Mouse (Mus musculus): Measurements from ENCODE around the gene Cdk14. TPM values are rescaled to one million over a fixed set of nuclear protein-coding genes. Genes with fewer than 3 reads are reported as not detected.

Cdk14 gene
- total RNA-seq, 1 experiment = 3.5 TPM

- Histone ChIP-seq H3K36me3 (ENCODE audit: control insufficient read depth, insufficient read depth, low read length, poor library complexity, severe bottlenecking) (no peaks in the 10 kb centered on the region), H3K4me3 (ENCODE audit: insufficient read depth in 1 of 2, low read depth in 1 of 2, low read length in 2 of 2, poor library complexity in 1 of 2, severe bottlenecking in 1 of 2) (no peak overlapping the region), H3K4me1 (ENCODE audit: control insufficient read depth in 2 of 2, insufficient read depth in 2 of 2, low read length in 2 of 2, poor library complexity in 1 of 2) (no peaks in the 10 kb centered on the region), H3K9ac (ENCODE audit: insufficient read depth, low read depth, low read length, poor library complexity, severe bottlenecking) (no peak overlapping the region), H3K27ac (ENCODE audit: insufficient read depth, low read depth, low read length, poor library complexity, severe bottlenecking) (no peak overlapping the region), H3K9me3 (ENCODE audit: control insufficient read depth, insufficient read depth, low read depth, low read length) (no peaks in the 10 kb centered on the region)
- TF ChIP-seq ZC3H11A (IDR thresholded peaks at IDR 0.05; ENCODE audit: borderline replicate concordance, low read depth, low read length) (no peak), MAFK (IDR thresholded peaks at IDR 0.05; ENCODE audit: insufficient read depth, low read depth, low read length) (no peak), CHD2 (IDR thresholded peaks at IDR 0.05; ENCODE audit: low read depth, low read length) (no peak), HCFC1 (IDR thresholded peaks at IDR 0.05; ENCODE audit: borderline replicate concordance, insufficient read depth, low read length) (no peak), ZNF384 (IDR thresholded peaks at IDR 0.05; ENCODE audit: low read depth, low read length) (no peak)
- DNase-seq (ENCODE audit: low read depth, low spot score) = no peak
- in situ Hi-C loops (cut with MboI; ENCODE audit: low sequenced_read_pairs in 2 of 2, unreplicated experiment in 2 of 2) = no loop called here
These were observed 485.0 kb downstream of the Cdk14 start for GRCm38 (mm10) chr5:4935131-4935530.

- TF ChIP-seq HCFC1 (IDR thresholded peaks at IDR 0.05; ENCODE audit: borderline replicate concordance, insufficient read depth, low read length) (no peak), ZC3H11A (IDR thresholded peaks at IDR 0.05; ENCODE audit: borderline replicate concordance, low read depth, low read length) (no peak), MAFK (IDR thresholded peaks at IDR 0.05; ENCODE audit: insufficient read depth, low read depth, low read length) (no peak), CHD2 (IDR thresholded peaks at IDR 0.05; ENCODE audit: low read depth, low read length) (no peak), ZNF384 (IDR thresholded peaks at IDR 0.05; ENCODE audit: low read depth, low read length) (no peak)
- in situ Hi-C loops (cut with MboI; ENCODE audit: low sequenced_read_pairs in 2 of 2, unreplicated experiment in 2 of 2) = no loop called here
- no peaks in the 10 kb centered on the region for H3K9me3 ChIP-seq (ENCODE audit: control insufficient read depth, insufficient read depth, low read depth, low read length)
- no peaks in the 10 kb centered on the region for H3K4me1 ChIP-seq (ENCODE audit: control insufficient read depth in 2 of 2, insufficient read depth in 2 of 2, low read length in 2 of 2, poor library complexity in 1 of 2)
- no peaks in the 10 kb centered on the region for H3K36me3 ChIP-seq (ENCODE audit: control insufficient read depth, insufficient read depth, low read length, poor library complexity, severe bottlenecking)
- H3K27ac ChIP-seq (ENCODE audit: insufficient read depth, low read depth, low read length, poor library complexity, severe bottlenecking) = no peak overlapping the region
- H3K4me3 ChIP-seq (ENCODE audit: insufficient read depth in 1 of 2, low read depth in 1 of 2, low read length in 2 of 2, poor library complexity in 1 of 2, severe bottlenecking in 1 of 2) = no peak overlapping the region
- no peak overlapping the region for H3K9ac ChIP-seq (ENCODE audit: insufficient read depth, low read depth, low read length, poor library complexity, severe bottlenecking)
- no peak for DNase-seq (ENCODE audit: low read depth, low spot score)
These were observed 485.6 kb downstream of the Cdk14 start for GRCm38 (mm10) chr5:4934491-4934890.

GRCm38 (mm10) chr5:4931539-4932143, 488.5 kb downstream of the Cdk14 start:
- H3K27ac ChIP-seq (ENCODE audit: insufficient read depth, low read depth, low read length, poor library complexity, severe bottlenecking) = no peak overlapping the region
- in situ Hi-C loops (cut with MboI; ENCODE audit: low sequenced_read_pairs in 2 of 2, unreplicated experiment in 2 of 2) = no loop called here
- DNase-seq (ENCODE audit: low read depth, low spot score) = no peak
- no peaks in the 10 kb centered on the region for H3K9me3 ChIP-seq (ENCODE audit: control insufficient read depth, insufficient read depth, low read depth, low read length)
- no peak for TF ChIP-seq ZNF384 (IDR thresholded peaks at IDR 0.05; ENCODE audit: low read depth, low read length)
- no peak for TF ChIP-seq HCFC1 (IDR thresholded peaks at IDR 0.05; ENCODE audit: borderline replicate concordance, insufficient read depth, low read length)
- TF ChIP-seq MAFK (IDR thresholded peaks at IDR 0.05; ENCODE audit: insufficient read depth, low read depth, low read length) = no peak
- no peak for TF ChIP-seq ZC3H11A (IDR thresholded peaks at IDR 0.05; ENCODE audit: borderline replicate concordance, low read depth, low read length)
- TF ChIP-seq CHD2 (IDR thresholded peaks at IDR 0.05; ENCODE audit: low read depth, low read length) = no peak
- H3K36me3 ChIP-seq (ENCODE audit: control insufficient read depth, insufficient read depth, low read length, poor library complexity, severe bottlenecking) = no peaks in the 10 kb centered on the region
- no peak overlapping the region for H3K9ac ChIP-seq (ENCODE audit: insufficient read depth, low read depth, low read length, poor library complexity, severe bottlenecking)
- no peak overlapping the region for H3K4me3 ChIP-seq (ENCODE audit: insufficient read depth in 1 of 2, low read depth in 1 of 2, low read length in 2 of 2, poor library complexity in 1 of 2, severe bottlenecking in 1 of 2)
- no peaks in the 10 kb centered on the region for H3K4me1 ChIP-seq (ENCODE audit: control insufficient read depth in 2 of 2, insufficient read depth in 2 of 2, low read length in 2 of 2, poor library complexity in 1 of 2)

GRCm38 (mm10) chr5:4929628-4930027, 490.5 kb downstream of the Cdk14 start:
- Histone ChIP-seq H3K9ac (ENCODE audit: insufficient read depth, low read depth, low read length, poor library complexity, severe bottlenecking) (no peak overlapping the region), H3K4me3 (ENCODE audit: insufficient read depth in 1 of 2, low read depth in 1 of 2, low read length in 2 of 2, poor library complexity in 1 of 2, severe bottlenecking in 1 of 2) (no peak overlapping the region), H3K27ac (ENCODE audit: insufficient read depth, low read depth, low read length, poor library complexity, severe bottlenecking) (no peak overlapping the region), H3K4me1 (ENCODE audit: control insufficient read depth in 2 of 2, insufficient read depth in 2 of 2, low read length in 2 of 2, poor library complexity in 1 of 2) (no peaks in the 10 kb centered on the region), H3K36me3 (ENCODE audit: control insufficient read depth, insufficient read depth, low read length, poor library complexity, severe bottlenecking) (no peaks in the 10 kb centered on the region), H3K9me3 (ENCODE audit: control insufficient read depth, insufficient read depth, low read depth, low read length) (no peaks in the 10 kb centered on the region)
- no peak for TF ChIP-seq MAFK (IDR thresholded peaks at IDR 0.05; ENCODE audit: insufficient read depth, low read depth, low read length)
- no peak for TF ChIP-seq ZNF384 (IDR thresholded peaks at IDR 0.05; ENCODE audit: low read depth, low read length)
- TF ChIP-seq CHD2 (IDR thresholded peaks at IDR 0.05; ENCODE audit: low read depth, low read length) = no peak
- no peak for TF ChIP-seq HCFC1 (IDR thresholded peaks at IDR 0.05; ENCODE audit: borderline replicate concordance, insufficient read depth, low read length)
- TF ChIP-seq ZC3H11A (IDR thresholded peaks at IDR 0.05; ENCODE audit: borderline replicate concordance, low read depth, low read length) = no peak
- in situ Hi-C loops (cut with MboI; ENCODE audit: low sequenced_read_pairs in 2 of 2, unreplicated experiment in 2 of 2) = no loop called here
- DNase-seq (ENCODE audit: low read depth, low spot score) = no peak

All from ES-E14 (cell line).